Mouse (Mus musculus) bone marrow macrophage, adult 2 months (primary cell): Measurements from ENCODE around the gene Cep162.

Source experiments
- CTCF ChIP-seq: IDR thresholded peaks from 2 replicates; pipeline ENCODE4 v1.5.1; 2012; ENCODE audit warnings: low read depth, mild to moderate bottlenecking, low read length, moderate library complexity
- POLR2A ChIP-seq: IDR thresholded peaks from 2 replicates; pipeline ENCODE4 v1.6.1; 2012; ENCODE audit warnings: mild to moderate bottlenecking, low read depth, low read length, borderline replicate concordance

- TF ChIP-seq POLR2A: no peak
- TF ChIP-seq CTCF: no peak
These were observed 112.3 kb downstream of the Cep162 start for GRCm38 (mm10) chr9:87143076-87143475.
